Mouse (Mus musculus) ES-E14 (cell line): ENCODE results near the gene Abhd16a. TPM values are rescaled to one million over a fixed set of nuclear protein-coding genes. Genes with fewer than 3 reads are reported as not detected.

Experiments used
- DNase-seq: peaks from one replicate; pipeline ENCODE4 v3.0.0-alpha.2; 2013; ENCODE audit warnings: low read depth, low spot score
- H3K27ac ChIP-seq: 2 replicates; pipeline ENCODE4 v1.5.1; 2012; ENCODE audit warnings: low read depth, mild to moderate bottlenecking, low read length, moderate library complexity, mixed read lengths; ENCODE audit not compliant: poor library complexity, insufficient read depth, severe bottlenecking
- H3K36me3 ChIP-seq: 2 replicates; pipeline ENCODE4 v1.6.1; 2012; ENCODE audit warnings: mild to moderate bottlenecking, low read length, moderate library complexity, mixed read lengths; ENCODE audit not compliant: control insufficient read depth, poor library complexity, insufficient read depth, severe bottlenecking
- H3K4me1 ChIP-seq, 2 experiments: fragments of 150-350 bp in 1 of 2; sonication (generic) in 1 of 2; 2 replicates each; pipeline ENCODE4 v1.6.1; 2012; ENCODE audit warnings: low read length in 2 of 2, mild to moderate bottlenecking in 1 of 2, mixed read lengths in 1 of 2; ENCODE audit not compliant: control insufficient read depth in 2 of 2, insufficient read depth in 2 of 2, poor library complexity in 1 of 2
- H3K4me3 ChIP-seq, 2 experiments: fragments of 150-350 bp in 1 of 2; sonication (generic) in 1 of 2; 2 replicates each; pipeline ENCODE4 v1.5.1; 2012; ENCODE audit warnings: low read length in 2 of 2, low read depth in 1 of 2, mild to moderate bottlenecking in 1 of 2, mixed read lengths in 1 of 2; ENCODE audit not compliant: insufficient read depth in 1 of 2, poor library complexity in 1 of 2, severe bottlenecking in 1 of 2
- H3K9ac ChIP-seq: 2 replicates; pipeline ENCODE4 v1.6.1; 2012; ENCODE audit warnings: low read depth, mild to moderate bottlenecking, low read length, mixed read lengths; ENCODE audit not compliant: poor library complexity, insufficient read depth, severe bottlenecking
- H3K9me3 ChIP-seq: fragments of 150-350 bp; sonication (generic); 2 replicates; pipeline ENCODE4 v1.6.1; 2012; ENCODE audit warnings: low read depth, mild to moderate bottlenecking, low read length; ENCODE audit not compliant: control insufficient read depth, insufficient read depth
- CHD2 ChIP-seq: IDR thresholded peaks from 2 replicates; pipeline ENCODE4 v1.6.1; 2014; ENCODE audit warnings: mild to moderate bottlenecking, low read depth, low read length, inconsistent platforms
- HCFC1 ChIP-seq: IDR thresholded peaks from 2 replicates; pipeline ENCODE4 v1.6.1; 2012; ENCODE audit warnings: low read length, inconsistent platforms, borderline replicate concordance; ENCODE audit not compliant: insufficient read depth
- MAFK ChIP-seq: IDR thresholded peaks from 2 replicates; pipeline ENCODE4 v1.6.1; 2014; ENCODE audit warnings: mild to moderate bottlenecking, low read depth, low read length, inconsistent platforms; ENCODE audit not compliant: insufficient read depth
- ZC3H11A ChIP-seq: IDR thresholded peaks from 2 replicates; pipeline ENCODE4 v1.6.1; 2012; ENCODE audit warnings: low read depth, mild to moderate bottlenecking, inconsistent platforms, low read length, borderline replicate concordance
- ZNF384 ChIP-seq: IDR thresholded peaks from 2 replicates; pipeline ENCODE4 v1.6.1; 2012; ENCODE audit warnings: low read depth, low read length, inconsistent platforms
- in situ Hi-C, 2 experiments: fragments of 600-800 bp; cut with MboI; formaldehyde crosslinking; loops; one replicate each; pipeline ENCODE4 v1.15.1; 2025; ENCODE audit warnings: low sequenced_read_pairs in 2 of 2, inconsistent platforms in 1 of 2; ENCODE audit not compliant: unreplicated experiment in 2 of 2
- total RNA-seq: library from RNA; depleted of rRNA; stranded (reverse); fragments of 300-350 nt; gene quantifications from 2 replicates; pipeline ENCODE4 v1.2.3, GENCODE M21; 2012

The Abhd16a gene
- total RNA-seq, 1 experiment = 30.7 TPM

GRCm38 (mm10) chr17:35097164-35097655 is 8.1 kb downstream of the Abhd16a start:
- in situ Hi-C loops = no loop called here
- no peak overlapping the region for H3K4me3 ChIP-seq
- H3K4me1 ChIP-seq = peaks cover 0 to 8% of the 10 kb centered on the region in 2 experiments; a peak in 1 of 4 replicates
- no peak for DNase-seq
- H3K9me3 ChIP-seq = no peaks in the 10 kb centered on the region
- H3K27ac ChIP-seq = no peak overlapping the region
- H3K9ac ChIP-seq = no peak overlapping the region
- peaks cover 26% of the 10 kb centered on the region; the same call in 1 of the 2 replicates for H3K36me3 ChIP-seq
- TF ChIP-seq HCFC1 (no peak), CHD2 (no peak), MAFK (no peak), ZNF384 (no peak), ZC3H11A (no peak)

- Histone ChIP-seq H3K9ac (no peak overlapping the region), H3K4me3 (no peak overlapping the region; a peak in 1 of 4 replicates), H3K4me1 (peaks cover 0 to 6% of the 10 kb centered on the region in 2 experiments; a peak in 1 of 4 replicates), H3K9me3 (no peaks in the 10 kb centered on the region), H3K27ac (no peak overlapping the region), H3K36me3 (peaks cover 22% of the 10 kb centered on the region; the same call in 1 of the 2 replicates)
- no peak for TF ChIP-seq MAFK
- TF ChIP-seq HCFC1 = no peak
- TF ChIP-seq CHD2 = no peak
- no peak for TF ChIP-seq ZC3H11A
- no peak for TF ChIP-seq ZNF384
- in situ Hi-C loops = loop anchor here in 1 of 2 experiments (25.0 kb wide), 1 partner anchor 88 kb away; the partner anchor contains the start of genes Vars and Vwa7
- no peak for DNase-seq
Observed at GRCm38 (mm10) chr17:35100196-35100765, 11.2 kb downstream of the Abhd16a start.

GRCm38 (mm10) chr17:35101161-35101560 is 12.1 kb downstream of the Abhd16a start:
- Histone ChIP-seq H3K4me3 (no peak overlapping the region), H3K9me3 (no peaks in the 10 kb centered on the region), H3K36me3 (peaks cover 20% of the 10 kb centered on the region; the same call in 1 of the 2 replicates), H3K4me1 (peaks cover 0 to 9% of the 10 kb centered on the region in 2 experiments; a peak in 1 of 4 replicates), H3K9ac (no peak overlapping the region), H3K27ac (no peak overlapping the region)
- TF ChIP-seq ZC3H11A = no peak
- TF ChIP-seq MAFK = no peak
- TF ChIP-seq ZNF384 = no peak
- TF ChIP-seq CHD2 = no peak
- no peak for TF ChIP-seq HCFC1
- in situ Hi-C loops = loop anchor here in 1 of 2 experiments (25.0 kb wide), 1 partner anchor 89 kb away; the partner anchor contains the start of genes Vars and Vwa7
- no peak for DNase-seq

- H3K36me3 ChIP-seq = peaks cover 18% of the 10 kb centered on the region; the same call in 1 of the 2 replicates
- in situ Hi-C loops = loop anchor here in 1 of 2 experiments (25.0 kb wide), 1 partner anchor 90 kb away; the partner anchor contains the start of genes Vars and Vwa7
- H3K9me3 ChIP-seq = no peaks in the 10 kb centered on the region
- no peak for DNase-seq
- H3K27ac ChIP-seq = no peak overlapping the region
- H3K9ac ChIP-seq = no peak overlapping the region
- H3K4me1 ChIP-seq = peaks cover 0 to 9% of the 10 kb centered on the region in 2 experiments; a peak in 1 of 4 replicates
- TF ChIP-seq HCFC1 = no peak
- TF ChIP-seq ZNF384 = no peak
- TF ChIP-seq CHD2 = no peak
- no peak for TF ChIP-seq MAFK
- TF ChIP-seq ZC3H11A = no peak
- no peak overlapping the region for H3K4me3 ChIP-seq
Observed at GRCm38 (mm10) chr17:35102299-35102698, 13.2 kb downstream of the Abhd16a start.
